ENCODE assay signal across 16 mouse cellular contexts in the genomic region with DNA sequence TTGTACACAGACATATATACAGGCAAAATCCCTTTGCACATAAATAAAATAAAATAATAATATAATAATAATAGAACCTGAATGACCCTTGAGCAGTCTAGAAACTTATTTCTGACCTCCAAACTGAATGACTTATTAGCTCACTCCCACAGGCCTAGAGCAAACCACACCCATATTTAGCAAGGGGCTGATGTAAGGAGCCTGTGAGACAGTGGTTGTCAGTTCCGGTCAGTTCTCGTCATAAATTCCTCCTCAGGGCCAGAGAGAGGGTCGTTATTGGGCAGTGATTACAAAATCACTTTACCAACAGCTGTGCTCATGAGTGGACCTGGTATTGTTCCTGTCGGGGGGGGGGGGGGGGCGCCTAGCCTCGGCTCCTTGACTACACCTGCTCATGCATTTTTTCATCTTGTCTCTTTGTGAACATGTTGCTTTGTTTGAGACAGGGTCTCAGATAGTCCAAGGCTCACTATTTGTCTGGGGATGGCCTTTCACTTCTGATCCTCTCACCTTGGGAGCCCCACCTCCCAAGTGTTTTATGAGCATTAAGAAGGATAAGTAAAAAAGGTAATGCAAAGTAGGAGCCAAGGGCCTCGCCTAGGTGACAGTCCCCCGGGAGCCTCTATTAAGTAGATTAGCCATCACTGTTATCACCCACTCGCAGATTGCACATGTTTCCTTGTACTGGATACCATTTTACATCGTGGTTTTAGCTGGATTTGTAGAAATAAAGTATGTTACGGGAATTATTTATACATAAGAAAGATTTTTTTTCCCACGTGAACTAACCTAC. TPM values are rescaled to one million over a fixed set of nuclear protein-coding genes. Genes with fewer than 3 reads are reported as not detected.
A peak's percentile ranks its signal among the peaks of the same experiment; 100 is the strongest.
DNase-seq lines count a peak whose midpoint lies in the region; ATAC-seq and TF ChIP-seq lines count a peak whose summit lies in the region.
"Had no signal": no experiment of that assay in that cellular context is flagged by ENCODE, and none has a peak within 500 bp of the region (broad histone marks: within the 10 kb centered on the region; RNA-seq: fewer than 3 reads in every experiment).

No protein-coding gene starts in this region.

- no peak overlapping the region for H3K4me3 ChIP-seq in intestine, embryonic 15.5 days (replicated peaks)
- no peak overlapping the region for H3K4me3 ChIP-seq in intestine, postnatal 0 days (ENCODE audit: low read depth, low read length)
- H3K4me3 ChIP-seq in CH12.LX (replicated peaks in 1 of 3; ENCODE audit: low read depth in 2 of 3, low read length in 2 of 3, poor library complexity in 1 of 3): peak overlapping the region; percentile 29 to 46 (median 32)
- no peak overlapping the region for H3K4me3 ChIP-seq in embryonic facial prominence, embryonic 10.5 days
- no peak overlapping the region for H3K4me3 ChIP-seq in kidney, embryonic 16.5 days (ENCODE audit: low read length)
- H3K4me3 ChIP-seq: embryonic facial prominence, embryonic 15.5 days; midbrain, embryonic 12.5 days had no signal

- peaks cover 73% of the 10 kb centered on the region for H3K79me2 ChIP-seq in CH12.LX (replicated peaks; ENCODE audit: control insufficient read depth, extremely low read depth, insufficient read depth, poor library complexity, severe bottlenecking)

- no peak overlapping the region for H3K9ac ChIP-seq in intestine, embryonic 15.5 days
- no peak overlapping the region for H3K9ac ChIP-seq in intestine, postnatal 0 days (ENCODE audit: low read depth, low read length)
- peak overlapping the region; percentile 93 for H3K9ac ChIP-seq in CH12.LX (ENCODE audit: insufficient read depth, low read depth)
- no peak overlapping the region for H3K9ac ChIP-seq in kidney, embryonic 16.5 days (replicated peaks; ENCODE audit: low read length)
- H3K9ac ChIP-seq: embryonic facial prominence, embryonic 15.5 days; midbrain, embryonic 12.5 days had no signal

- H3K36me3 ChIP-seq in intestine, embryonic 15.5 days: no peaks in the 10 kb centered on the region
- no peaks in the 10 kb centered on the region for H3K36me3 ChIP-seq in intestine, postnatal 0 days (ENCODE audit: control insufficient read depth, insufficient read depth)
- H3K36me3 ChIP-seq in CH12.LX (replicated peaks in 1 of 2; ENCODE audit: control insufficient read depth in 1 of 2, insufficient read depth in 1 of 2, low read length in 1 of 2): peaks cover 3 to 11% of the 10 kb centered on the region in 2 experiments
- H3K36me3 ChIP-seq in embryonic facial prominence, embryonic 10.5 days (replicated peaks): no peaks in the 10 kb centered on the region
- no peaks in the 10 kb centered on the region for H3K36me3 ChIP-seq in kidney, embryonic 16.5 days (ENCODE audit: insufficient read depth, low read length)
- H3K36me3 ChIP-seq: embryonic facial prominence, embryonic 15.5 days; midbrain, embryonic 12.5 days had no signal

- TF ChIP-seq POLR2A in CH12.LX (IDR thresholded peaks at IDR 0.05; ENCODE audit: low read depth, low read length): peak; percentile 31; the same call in 1 of the 2 replicates

- DNase-seq in CH12.LX (ENCODE audit: extremely low read depth): no peak
- DNase-seq in induced T-regulatory cell, adult 2 months (ENCODE audit: low read depth): peak; percentile 70
- DNase-seq in embryonic facial prominence, embryonic 10.5 days (ENCODE audit: low spot score): no peak
- DNase-seq in thymus, postnatal 4 days: no peak
- DNase-seq: adrenal gland, postnatal 10 days; heart, adult 11 months; heart, postnatal 10 days had no signal

- H3K4me1 ChIP-seq in intestine, embryonic 15.5 days (replicated peaks): no peaks in the 10 kb centered on the region
- no peaks in the 10 kb centered on the region for H3K4me1 ChIP-seq in intestine, postnatal 0 days (replicated peaks; ENCODE audit: control insufficient read depth, insufficient read depth, low read length)
- H3K4me1 ChIP-seq in CH12.LX (ENCODE audit: control insufficient read depth in 1 of 2, insufficient read depth in 2 of 2): peaks cover 8 to 55% of the 10 kb centered on the region in 2 experiments
- peaks cover 9% of the 10 kb centered on the region for H3K4me1 ChIP-seq in embryonic facial prominence, embryonic 10.5 days
- 0 out of 2 replicates have a peak, but pooled peaks cover 3% of the 10 kb centered on the region for H3K4me1 ChIP-seq in kidney, embryonic 16.5 days (ENCODE audit: insufficient read depth, low read length)

- dilution Hi-C loops in CH12.LX (cut with MboI; ENCODE audit: extremely low pct_ligation_motif_present, extremely low pct_unique_long_range_greater_than_20kb, low sequenced_read_pairs): no loop called here

- H3K27me3 ChIP-seq in intestine, embryonic 15.5 days (replicated peaks): no peaks in the 10 kb centered on the region
- H3K27me3 ChIP-seq in intestine, postnatal 0 days (replicated peaks; ENCODE audit: control insufficient read depth, insufficient read depth, low read length): peaks cover 5% of the 10 kb centered on the region; the same call in 1 of the 2 replicates
- no peaks in the 10 kb centered on the region for H3K27me3 ChIP-seq in CH12.LX (replicated peaks)
- peaks cover 23% of the 10 kb centered on the region for H3K27me3 ChIP-seq in embryonic facial prominence, embryonic 10.5 days (replicated peaks; ENCODE audit: low read depth, poor library complexity, severe bottlenecking)
- H3K27me3 ChIP-seq in kidney, embryonic 16.5 days (ENCODE audit: insufficient read depth, low read length): peaks cover 9% of the 10 kb centered on the region; the same call in 1 of the 2 replicates

- H3K4me2 ChIP-seq in intestine, embryonic 15.5 days (replicated peaks): no peak overlapping the region
- H3K4me2 ChIP-seq in intestine, postnatal 0 days (replicated peaks; ENCODE audit: low read depth): no peak overlapping the region
- peak overlapping the region; percentile 80 for H3K4me2 ChIP-seq in CH12.LX (ENCODE audit: insufficient read depth, low read depth, poor library complexity, severe bottlenecking)
- no peak overlapping the region for H3K4me2 ChIP-seq in kidney, embryonic 16.5 days (replicated peaks; ENCODE audit: low read depth, low read length)
- H3K4me2 ChIP-seq: embryonic facial prominence, embryonic 15.5 days; midbrain, embryonic 12.5 days had no signal

- in situ Hi-C loops in CH12.LX (cut with MboI; ENCODE audit: low pct_ligation_motif_present, low pct_unique_long_range_greater_than_20kb, low sequenced_read_pairs): no loop called here

- peak; percentile 44; the same call in 1 of the 2 replicates for ATAC-seq in intestine, embryonic 15.5 days
- ATAC-seq in intestine, postnatal 0 days: no peak
- ATAC-seq in megakaryocyte progenitor cell, adult 5-6 weeks (replicated peaks; ENCODE audit: poor library complexity): peak; percentile 6; the same call in 1 of the 2 replicates
- no peak for ATAC-seq in kidney, embryonic 16.5 days (ENCODE audit: low FRiP score, low TSS enrichment)
- ATAC-seq: hindbrain, postnatal 0 days had no signal

- 58% methylated on average over 12 of the region's 12 CpGs for WGBS in intestine, embryonic 15.5 days
- WGBS in intestine, postnatal 0 days: 41% methylated on average over 12 of the region's 12 CpGs
- 77% methylated on average over 12 of the region's 12 CpGs for WGBS in embryonic facial prominence, embryonic 10.5 days
- 68% methylated on average over 12 of the region's 12 CpGs for WGBS in kidney, embryonic 16.5 days

- H3K9me3 ChIP-seq in intestine, embryonic 15.5 days: no peaks in the 10 kb centered on the region
- H3K9me3 ChIP-seq in intestine, postnatal 0 days (ENCODE audit: control insufficient read depth): no peaks in the 10 kb centered on the region
- peaks cover under 1% of the 10 kb centered on the region for H3K9me3 ChIP-seq in CH12.LX (replicated peaks; ENCODE audit: low read length)
- H3K9me3 ChIP-seq in embryonic facial prominence, embryonic 10.5 days: no peaks in the 10 kb centered on the region
- H3K9me3 ChIP-seq in kidney, embryonic 16.5 days (ENCODE audit: low read length): no peaks in the 10 kb centered on the region
- H3K9me3 ChIP-seq: embryonic facial prominence, embryonic 15.5 days; midbrain, embryonic 12.5 days had no signal

- TF ChIP-seq CTCF in intestine, postnatal 0 days (IDR thresholded peaks at IDR 0.05; ENCODE audit: low read depth): no peak
- no peak for TF ChIP-seq CTCF in CH12.LX (conservative IDR thresholded peaks at IDR 0.05 in 1 of 2, IDR thresholded peaks at IDR 0.05 in 1 of 2; ENCODE audit: low read depth in 2 of 2, low read length in 2 of 2)

- TF ChIP-seq RAD21 in CH12.LX (IDR thresholded peaks at IDR 0.05; ENCODE audit: low read depth, low read length): no peak

- peak; percentile 18; the same call in 1 of the 2 replicates for TF ChIP-seq EP300 in CH12.LX (IDR thresholded peaks at IDR 0.05; ENCODE audit: low read length)

- no peak overlapping the region for H3K27ac ChIP-seq in intestine, embryonic 15.5 days
- no peak overlapping the region for H3K27ac ChIP-seq in intestine, postnatal 0 days (ENCODE audit: low read depth, low read length)
- H3K27ac ChIP-seq in CH12.LX (ENCODE audit: insufficient read depth, low read depth): peak overlapping the region; percentile 82
- no peak overlapping the region for H3K27ac ChIP-seq in embryonic facial prominence, embryonic 10.5 days (replicated peaks)
- H3K27ac ChIP-seq in kidney, embryonic 16.5 days (ENCODE audit: low read length): no peak overlapping the region
- H3K27ac ChIP-seq: embryonic facial prominence, embryonic 15.5 days; hindbrain, postnatal 0 days; midbrain, embryonic 12.5 days had no signal

RNA-seq across cellular contexts. Expression of a gene that starts 17.4 kb away (rescaled TPM):
- 107 and 119 TPM in 2 replicates for polyA plus RNA-seq in intestine, embryonic 15.5 days (2015; fragmentation: Nextera tagmentation; extraction: Ambion mirVana)
- polyA plus RNA-seq in intestine, postnatal 0 days (2015; fragmentation: Nextera tagmentation; extraction: Ambion mirVana): 102 and 116 TPM in 2 replicates
- total RNA-seq in CH12.LX (2012; rRNA removed): 14.2 and 17.1 TPM in 2 replicates
- 33.5 and 37.6 TPM in 2 replicates for total RNA-seq in CH12.LX (2014; rRNA removed)
- polyA plus RNA-seq in CH12.LX (2012; ENCODE audit: insufficient read length, low read depth): 32.3 and 32.5 TPM in 2 replicates
- total RNA-seq in megakaryocyte progenitor cell, adult 5-6 weeks (2015): 64.3 and 75.4 TPM in 2 replicates
- total RNA-seq in megakaryocyte progenitor cell, adult 5-6 weeks (2017): 78.1 and 84.2 TPM in 2 replicates
- polyA plus RNA-seq in embryonic facial prominence, embryonic 10.5 days (2016; fragmentation: Nextera tagmentation; extraction: Ambion mirVana): 83.2 and 84.7 TPM in 2 replicates
- polyA plus RNA-seq in kidney, embryonic 16.5 days (2015; fragmentation: Nextera tagmentation; extraction: Ambion mirVana): 84.6 and 88.6 TPM in 2 replicates

RNA-seq across cellular contexts. Expression of a gene that starts 23.2 kb away (rescaled TPM):
- 11.6 and 15.4 TPM in 2 replicates for polyA plus RNA-seq in intestine, embryonic 15.5 days (2015; fragmentation: Nextera tagmentation; extraction: Ambion mirVana)
- 18.9 and 21.6 TPM in 2 replicates for polyA plus RNA-seq in intestine, postnatal 0 days (2015; fragmentation: Nextera tagmentation; extraction: Ambion mirVana)
- total RNA-seq in CH12.LX (2012; rRNA removed): 334 and 519 TPM in 2 replicates
- total RNA-seq in CH12.LX (2014; rRNA removed): 516 and 530 TPM in 2 replicates
- polyA plus RNA-seq in CH12.LX (2012; ENCODE audit: insufficient read length, low read depth): 154 and 189 TPM in 2 replicates
- total RNA-seq in megakaryocyte progenitor cell, adult 5-6 weeks (2015): 4,537 and 5,213 TPM in 2 replicates
- 2,549 and 3,020 TPM in 2 replicates for total RNA-seq in megakaryocyte progenitor cell, adult 5-6 weeks (2017)
- 2.0 and 3.3 TPM in 2 replicates for polyA plus RNA-seq in embryonic facial prominence, embryonic 10.5 days (2016; fragmentation: Nextera tagmentation; extraction: Ambion mirVana)
- 8.2 and 9.6 TPM in 2 replicates for polyA plus RNA-seq in kidney, embryonic 16.5 days (2015; fragmentation: Nextera tagmentation; extraction: Ambion mirVana)
- polyA plus RNA-seq: C2C12 had no signal

RNA-seq across cellular contexts. Expression of a gene that starts 54.5 kb away (rescaled TPM):
- 31.2 and 33.3 TPM in 2 replicates for polyA plus RNA-seq in intestine, embryonic 15.5 days (2015; fragmentation: Nextera tagmentation; extraction: Ambion mirVana)
- 12.8 and 13.6 TPM in 2 replicates for polyA plus RNA-seq in intestine, postnatal 0 days (2015; fragmentation: Nextera tagmentation; extraction: Ambion mirVana)
- total RNA-seq in CH12.LX (2012; rRNA removed): 41.5 and 45.7 TPM in 2 replicates
- 69.3 and 69.5 TPM in 2 replicates for total RNA-seq in CH12.LX (2014; rRNA removed)
- polyA plus RNA-seq in CH12.LX (2012; ENCODE audit: insufficient read length, low read depth): 62.0 and 62.7 TPM in 2 replicates
- 38.1 and 47.5 TPM in 2 replicates for total RNA-seq in megakaryocyte progenitor cell, adult 5-6 weeks (2015)
- total RNA-seq in megakaryocyte progenitor cell, adult 5-6 weeks (2017): 41.8 and 46.6 TPM in 2 replicates
- 28.5 and 32.4 TPM in 2 replicates for polyA plus RNA-seq in embryonic facial prominence, embryonic 10.5 days (2016; fragmentation: Nextera tagmentation; extraction: Ambion mirVana)
- 32.3 and 32.5 TPM in 2 replicates for polyA plus RNA-seq in kidney, embryonic 16.5 days (2015; fragmentation: Nextera tagmentation; extraction: Ambion mirVana)

RNA-seq across cellular contexts. Expression of a gene that starts 54.7 kb away (rescaled TPM):
- 0.57 and 0.77 TPM in 2 replicates for polyA plus RNA-seq in intestine, embryonic 15.5 days (2015; fragmentation: Nextera tagmentation; extraction: Ambion mirVana)
- polyA plus RNA-seq in intestine, postnatal 0 days (2015; fragmentation: Nextera tagmentation; extraction: Ambion mirVana): 0.14 TPM in 2 replicates
- total RNA-seq in CH12.LX (2012; rRNA removed) (0.68 and 0.97 TPM in 2 replicates), CH12.LX (2014; rRNA removed) (0.32 and 0.39 TPM in 2 replicates)
- 0.14 and 0.27 TPM in 2 replicates for polyA plus RNA-seq in CH12.LX (2012; ENCODE audit: insufficient read length, low read depth)
- 1.6 and 2.0 TPM in 2 replicates for total RNA-seq in megakaryocyte progenitor cell, adult 5-6 weeks (2015)
- 1.1 and 2.0 TPM in 2 replicates for total RNA-seq in megakaryocyte progenitor cell, adult 5-6 weeks (2017)
- polyA plus RNA-seq in embryonic facial prominence, embryonic 10.5 days (2016; fragmentation: Nextera tagmentation; extraction: Ambion mirVana): 0.90 and 1.2 TPM in 2 replicates
- polyA plus RNA-seq in kidney, embryonic 16.5 days (2015; fragmentation: Nextera tagmentation; extraction: Ambion mirVana): 0.66 and 0.99 TPM in 2 replicates
- polyA plus RNA-seq: liver, adult 2 months had no signal

Comparison
In these comparisons a context has a peak if more than half of its experiments do, and no peak if none do; other contexts are left out.
1. ATAC-seq: peak in intestine, embryonic 15.5 days (single experiment) and megakaryocyte progenitor cell, adult 5-6 weeks (single experiment); none in intestine, postnatal 0 days (single experiment) and kidney, embryonic 16.5 days (single experiment).
2. H3K4me3 ChIP-seq: peak in CH12.LX (3 of 3); none in intestine, embryonic 15.5 days (single experiment), intestine, postnatal 0 days (single experiment), embryonic facial prominence, embryonic 10.5 days (single experiment) and kidney, embryonic 16.5 days (single experiment).